Mouse (Mus musculus) megakaryocyte, embryonic 14.5 days (primary cell): Measurements from ENCODE around the gene Zfp853.

Source experiments
- FLI1 ChIP-seq: IDR thresholded peaks from 2 replicates; pipeline ENCODE4 v1.6.1; 2012; ENCODE audit warnings: low read length, inconsistent platforms, mixed read lengths
- GATA1 ChIP-seq: IDR thresholded peaks from 3 replicates; pipeline ENCODE4 v1.6.1; 2012; ENCODE audit warnings: mixed read lengths, low read length, inconsistent platforms, borderline replicate concordance

DNA sequence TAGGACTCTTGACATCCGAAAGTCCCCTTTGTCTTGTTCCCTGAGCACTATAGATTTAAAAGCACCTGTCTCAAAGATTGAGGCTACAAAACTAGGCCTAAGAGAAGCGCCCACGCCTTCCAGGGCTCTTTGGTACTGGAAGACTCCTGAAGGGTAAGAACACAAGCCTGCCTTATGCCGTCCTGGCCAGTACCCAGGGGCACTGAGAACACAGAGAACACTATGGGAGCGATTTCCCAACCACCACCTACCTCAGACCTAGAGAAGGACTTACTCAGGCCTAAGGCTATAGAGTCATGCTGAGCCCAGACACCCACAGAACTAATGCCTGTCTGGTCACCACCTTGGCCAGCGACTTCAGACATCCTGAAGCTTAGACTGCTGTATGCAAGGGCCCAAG lies 26.6 kb downstream of the Zfp853 start:
- TF ChIP-seq GATA1 (no peak), FLI1 (no peak)
